Mouse (Mus musculus) stomach, embryonic 14.5 days (tissue): ENCODE results near the gene Khsrp. TPM values are rescaled to one million over a fixed set of nuclear protein-coding genes. Genes with fewer than 3 reads are reported as not detected.

ENCODE experiments used
- ATAC-seq: fragments of 200-750 bp; cut with Nextera tagmentation; 2 replicates; pipeline ENCODE4 v1.8.0; 2017; ENCODE audit warnings: low read depth, moderate TSS enrichment; ENCODE audit not compliant: insufficient number of reproducible peaks, insufficient read depth, low FRiP score
- H3K27ac ChIP-seq: fragments of 300-500 bp; sonication (generic); 2 replicates; pipeline ENCODE4 v1.5.1; 2014; ENCODE audit warnings: mild to moderate bottlenecking, low read length, moderate library complexity, mixed read lengths
- H3K27me3 ChIP-seq: fragments of 300-500 bp; sonication (generic); 2 replicates; pipeline ENCODE4 v1.6.1; 2014; ENCODE audit warnings: low read length, control low read depth, mixed read lengths; ENCODE audit not compliant: control insufficient read depth, insufficient read depth
- H3K36me3 ChIP-seq: fragments of 300-500 bp; sonication (generic); 2 replicates; pipeline ENCODE4 v1.6.1; 2014; ENCODE audit warnings: mild to moderate bottlenecking, control low read depth, low read length, moderate library complexity, mixed read lengths; ENCODE audit not compliant: control insufficient read depth, insufficient read depth
- H3K4me1 ChIP-seq: fragments of 300-500 bp; sonication (generic); 2 replicates; pipeline ENCODE4 v1.6.1; 2014; ENCODE audit warnings: low read length, control low read depth, mixed read lengths; ENCODE audit not compliant: control insufficient read depth, insufficient read depth
- H3K4me2 ChIP-seq: fragments of 300-500 bp; sonication (generic); replicated peaks from 2 replicates; pipeline ENCODE4 v1.6.1; 2014; ENCODE audit warnings: low read depth, low read length, control low read depth
- H3K4me3 ChIP-seq: fragments of 300-500 bp; sonication (generic); 2 replicates; pipeline ENCODE4 v1.5.1; 2014; ENCODE audit warnings: low read depth, low read length, control low read depth
- H3K9ac ChIP-seq: fragments of 300-500 bp; sonication (generic); replicated peaks from 2 replicates; pipeline ENCODE4 v1.6.1; 2014; ENCODE audit warnings: low read depth, mild to moderate bottlenecking, control low read depth, low read length, moderate library complexity, mixed read lengths
- H3K9me3 ChIP-seq: fragments of 300-500 bp; sonication (generic); 2 replicates; pipeline ENCODE4 v1.6.1; 2016; ENCODE audit warnings: low read depth, low read length, control low read depth; ENCODE audit not compliant: control insufficient read depth
- WGBS: fragments of 180-500 bp; shearing (Covaris S2); extraction: QIAGEN DNeasy Blood & Tissue Kit; methylation state at CpG from one replicate; pipeline ENCODE4 v1.1.7; 2014; 5-methylcytosine and 5-hydroxymethylcytosine counted together
- polyA plus RNA-seq: library from polyadenylated mRNA; unstranded; fragments of >200 nt; fragmentation: Nextera tagmentation; extraction: Ambion mirVana; gene quantifications from 2 replicates; pipeline ENCODE4 v1.2.1, GENCODE M21; 2014

Gene Khsrp
- polyA plus RNA-seq, 1 experiment from 2014 or later, result 45.8 TPM

DNA sequence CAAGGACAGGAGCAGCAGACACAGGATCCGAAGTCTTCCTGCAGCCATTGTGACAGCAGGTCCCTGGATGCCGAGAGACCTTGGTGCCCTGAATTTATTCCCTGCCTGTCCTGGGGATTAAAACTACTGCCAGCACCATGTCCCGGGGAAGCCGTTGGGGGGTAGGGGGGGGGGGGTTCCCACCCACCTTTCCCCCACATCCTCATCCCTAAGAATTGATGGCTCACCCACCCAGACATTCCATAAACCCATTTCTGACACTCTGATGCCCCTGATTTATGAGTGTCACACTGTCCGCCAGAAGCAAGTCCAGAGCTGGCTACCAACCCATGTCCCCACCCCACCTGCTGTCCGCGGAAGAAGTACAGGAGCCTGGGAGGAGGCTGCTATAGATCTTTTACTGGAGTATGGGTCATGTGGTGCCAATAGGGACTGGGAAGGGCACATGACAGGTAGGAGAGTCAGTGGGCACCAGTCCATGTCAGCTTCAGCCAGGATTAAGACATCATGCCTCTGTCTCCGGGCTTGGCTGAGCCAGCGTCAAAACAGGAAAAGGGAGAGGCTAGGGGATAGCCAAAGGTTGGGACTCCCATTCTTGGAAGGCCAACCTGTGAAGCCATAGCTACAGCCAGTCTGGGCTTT lies 31.2 kb downstream of the Khsrp start, which contains the start of gene Pspn:
TSS of gene Pspn (minus strand) at position 51 of the 642 bp plus-strand sequence.
- no peak for ATAC-seq
- Histone ChIP-seq H3K4me2 (no peak within 1 kb of the TSS), H3K9ac (no peak within 1 kb of the TSS), H3K27ac (no peak within 1 kb of the TSS), H3K4me1 (peaks cover 7% of the 10 kb centered on the region; the same call in 1 of the 2 replicates), H3K9me3 (no peaks in the 10 kb centered on the region), H3K36me3 (peaks cover 33% of the 10 kb centered on the region), H3K27me3 (no peaks in the 10 kb centered on the region), H3K4me3 (no peak within 1 kb of the TSS)
- 88% methylated on average over 9 of the region's 9 CpGs for WGBS

DNA sequence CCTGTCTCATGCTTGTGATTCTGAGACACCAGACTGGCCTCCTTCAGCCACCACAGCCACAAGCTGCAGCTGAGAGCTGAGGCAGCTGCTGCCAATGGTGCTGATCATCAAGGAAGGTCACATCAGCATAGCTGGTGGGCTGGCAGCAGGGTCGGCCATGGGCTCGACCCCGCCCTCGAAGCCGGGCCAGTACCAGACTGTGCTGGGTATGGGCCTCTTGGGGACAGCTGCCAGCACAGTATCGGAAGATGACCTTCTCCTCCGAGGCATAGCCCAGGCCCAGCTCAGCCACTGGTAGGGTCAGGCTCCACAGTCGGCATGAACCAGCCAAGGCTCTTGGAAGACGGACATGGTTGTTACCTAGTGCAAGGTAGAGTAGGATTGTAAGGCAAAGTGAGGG lies 31.9 kb downstream of the Khsrp start:
- no peak overlapping the region for H3K27ac ChIP-seq
- H3K36me3 ChIP-seq, result peaks cover 35% of the 10 kb centered on the region
- H3K9ac ChIP-seq, result no peak overlapping the region
- WGBS, result 92% methylated on average over 9 of the region's 9 CpGs
- no peak for ATAC-seq
- no peak overlapping the region for H3K4me2 ChIP-seq
- peaks cover 7% of the 10 kb centered on the region; the same call in 1 of the 2 replicates for H3K4me1 ChIP-seq
- H3K4me3 ChIP-seq, result no peak overlapping the region
- no peaks in the 10 kb centered on the region for H3K9me3 ChIP-seq
- no peaks in the 10 kb centered on the region for H3K27me3 ChIP-seq

DNA sequence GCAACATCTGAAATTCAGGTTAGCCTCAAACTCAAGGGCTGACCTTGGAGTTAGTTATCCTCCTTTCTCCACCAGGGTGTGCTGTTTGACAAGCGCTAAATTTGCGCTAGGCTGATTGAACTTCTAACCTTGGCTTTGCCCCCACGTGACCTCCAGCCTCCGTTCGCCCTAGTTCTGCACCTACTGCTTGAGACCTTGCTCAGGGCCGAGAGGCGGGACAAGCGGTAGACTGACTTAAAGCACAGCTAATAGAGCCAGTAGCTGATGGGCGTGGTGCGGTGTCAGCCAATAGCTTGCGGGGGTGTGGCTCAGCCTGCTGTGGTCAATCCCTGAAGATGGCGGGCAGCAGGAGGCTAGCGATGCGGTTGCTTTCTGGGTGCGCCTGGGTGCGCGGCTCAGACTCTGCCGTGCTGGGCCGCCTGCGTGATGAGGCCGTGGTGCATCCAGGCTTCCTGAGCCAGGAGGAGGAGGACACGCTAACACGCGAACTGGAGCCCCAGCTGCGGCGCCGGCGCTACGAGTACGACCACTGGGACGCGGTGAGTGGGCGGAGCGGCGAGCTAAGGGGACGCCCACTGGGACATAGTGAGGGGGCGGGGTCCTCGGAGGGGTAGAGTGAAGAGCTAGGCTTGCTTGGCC lies 34.2 kb downstream of the Khsrp start, which contains the start of gene Alkbh7:
TSS of gene Alkbh7 (plus strand) at position 311 of the 639 bp plus-strand sequence.
- peak within 1 kb of the TSS; percentile 67 for H3K4me2 ChIP-seq
- peak within 1 kb of the TSS; percentile 57 for H3K9ac ChIP-seq
- peak within 1 kb of the TSS; percentile 76 for H3K27ac ChIP-seq
- H3K9me3 ChIP-seq, result no peaks in the 10 kb centered on the region
- peaks cover 7% of the 10 kb centered on the region; the same call in 1 of the 2 replicates for H3K4me1 ChIP-seq
- peaks cover 39% of the 10 kb centered on the region for H3K36me3 ChIP-seq
- WGBS, result under 1% methylated on average over 38 of the region's 38 CpGs
- peak; percentile 98 for ATAC-seq
- H3K4me3 ChIP-seq, result peak within 1 kb of the TSS; percentile 73
- H3K27me3 ChIP-seq, result no peaks in the 10 kb centered on the region

DNA sequence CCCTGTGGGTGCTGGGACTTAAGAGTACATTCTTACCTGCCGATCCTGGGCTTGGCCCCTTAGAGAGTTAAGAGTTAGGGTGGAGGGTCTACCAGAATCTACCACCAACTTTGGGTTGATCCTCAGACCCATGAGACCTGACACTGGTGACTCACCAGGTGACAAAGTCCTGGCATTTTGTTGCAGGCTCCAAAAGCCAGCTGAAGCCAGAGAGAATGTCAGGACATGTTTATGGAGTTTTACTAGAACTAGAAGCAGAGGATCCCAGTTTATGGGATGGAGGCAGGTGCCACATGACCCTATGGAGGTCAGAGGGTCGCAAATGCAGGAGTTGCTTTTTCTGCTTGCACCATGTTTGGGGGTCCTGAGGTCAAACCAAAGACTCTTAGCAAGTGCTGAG lies 34.8 kb downstream of the Khsrp start:
- no peak for ATAC-seq
- Histone ChIP-seq H3K4me1 (peaks cover 7% of the 10 kb centered on the region; the same call in 1 of the 2 replicates), H3K4me3 (peak overlapping the region; percentile 73; the same call in 1 of the 2 replicates)

DNA sequence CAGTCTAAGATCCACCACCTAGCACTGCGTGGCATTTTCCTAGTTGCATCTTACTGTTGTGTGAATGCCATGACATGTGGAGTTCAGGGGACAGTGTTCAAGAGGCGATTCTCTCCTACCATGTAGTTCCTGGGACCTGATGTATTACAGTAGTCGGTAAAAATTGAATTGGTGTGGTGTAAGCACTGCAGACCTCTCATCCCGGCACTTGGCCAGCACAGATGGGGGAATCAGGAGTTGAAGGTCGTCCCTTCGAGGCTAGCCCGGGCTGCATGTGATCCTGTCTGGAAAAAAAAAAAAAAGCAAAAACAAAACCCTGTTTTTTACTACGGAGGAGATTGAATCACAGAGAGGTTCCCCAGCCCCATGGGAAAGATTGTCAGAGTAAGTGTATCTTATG lies 36.3 kb downstream of the Khsrp start:
- Histone ChIP-seq H3K4me2 (no peak overlapping the region), H3K9ac (no peak overlapping the region), H3K36me3 (peaks cover 40% of the 10 kb centered on the region), H3K27me3 (no peaks in the 10 kb centered on the region), H3K4me1 (peaks cover 13% of the 10 kb centered on the region), H3K27ac (no peak overlapping the region), H3K9me3 (no peaks in the 10 kb centered on the region), H3K4me3 (no peak overlapping the region)
- ATAC-seq, result no peak
- WGBS, result 90% methylated on average over 8 of the region's 8 CpGs

More for the DNA sequence above, 34.8 kb downstream of the Khsrp start:
- H3K9me3 ChIP-seq, result no peaks in the 10 kb centered on the region
- WGBS, result 61% methylated on average over 2 of the region's 2 CpGs
- peak overlapping the region; percentile 30; the same call in 1 of the 2 replicates for H3K4me2 ChIP-seq
- peaks cover 40% of the 10 kb centered on the region for H3K36me3 ChIP-seq
- no peak overlapping the region for H3K27ac ChIP-seq
- no peaks in the 10 kb centered on the region for H3K27me3 ChIP-seq
- H3K9ac ChIP-seq, result no peak overlapping the region

DNA sequence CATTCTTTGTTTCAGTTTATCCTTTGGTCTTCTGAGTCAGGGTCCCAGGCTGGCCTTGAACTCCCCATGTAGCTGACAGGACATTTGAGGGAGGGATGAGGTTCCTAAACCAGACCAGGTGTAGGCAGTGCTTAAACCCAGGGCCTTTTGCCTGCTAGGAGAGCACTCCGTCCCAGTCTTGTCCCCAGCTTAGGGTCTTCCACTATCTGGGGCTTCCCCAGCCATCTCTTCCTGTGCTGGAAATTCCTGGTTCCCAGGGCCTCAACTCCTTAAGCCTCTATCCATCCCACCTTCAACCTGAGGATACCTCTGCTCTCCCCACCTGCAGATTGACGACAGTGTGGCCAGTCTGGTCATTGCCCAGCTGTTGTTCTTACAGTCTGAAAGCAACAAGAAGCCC lies 40.4 kb downstream of the Khsrp start:
- 81% methylated on average over 2 of the region's 2 CpGs for WGBS
- peaks cover 6% of the 10 kb centered on the region for H3K4me1 ChIP-seq
- peak overlapping the region; percentile 80; the same call in 1 of the 2 replicates for H3K9ac ChIP-seq
- peaks cover 30% of the 10 kb centered on the region for H3K36me3 ChIP-seq
- H3K4me3 ChIP-seq, result peak overlapping the region; percentile 91
- ATAC-seq, result no peak
- H3K27ac ChIP-seq, result no peak overlapping the region
- no peaks in the 10 kb centered on the region for H3K27me3 ChIP-seq
- no peaks in the 10 kb centered on the region for H3K9me3 ChIP-seq
- peak overlapping the region; percentile 66 for H3K4me2 ChIP-seq

DNA sequence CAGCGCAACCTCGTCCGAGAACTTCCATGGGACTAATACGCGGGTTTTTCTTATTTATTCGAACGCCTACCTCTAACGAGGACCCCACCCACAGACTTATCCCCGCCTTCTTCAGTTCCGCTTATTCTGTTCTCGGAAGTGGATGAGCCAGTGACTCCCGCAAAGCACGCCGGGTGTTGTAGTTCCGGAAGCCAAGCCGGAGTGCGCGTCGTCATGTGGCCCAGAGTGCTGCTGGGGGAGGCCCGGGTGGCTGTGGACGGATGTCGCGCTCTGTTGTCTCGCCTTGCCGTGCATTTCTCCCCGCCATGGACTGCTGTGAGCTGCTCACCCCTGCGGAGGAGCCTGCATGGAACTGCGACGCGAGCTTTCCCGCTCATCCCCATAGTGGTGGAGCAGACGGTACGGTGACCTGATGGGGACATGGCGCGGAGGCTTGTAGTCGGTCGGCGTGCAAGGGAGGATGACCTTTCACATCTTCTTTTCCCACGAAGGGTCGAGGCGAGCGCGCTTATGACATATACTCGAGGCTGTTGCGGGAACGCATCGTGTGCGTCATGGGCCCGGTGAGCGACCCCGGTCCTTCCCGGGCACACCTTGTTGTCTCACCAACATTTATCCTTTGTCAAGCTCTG lies 41.1 kb downstream of the Khsrp start, which contains the start of gene Clpp:
TSS of gene Clpp (plus strand) at position 191 of the 632 bp plus-strand sequence.
- Histone ChIP-seq H3K4me3 (peak within 1 kb of the TSS; percentile 91), H3K9ac (peak within 1 kb of the TSS; percentile 80), H3K9me3 (no peaks in the 10 kb centered on the region), H3K4me1 (peaks cover 6% of the 10 kb centered on the region), H3K4me2 (peak within 1 kb of the TSS; percentile 69), H3K27ac (peak within 1 kb of the TSS; percentile 59; the same call in 1 of the 2 replicates), H3K27me3 (no peaks in the 10 kb centered on the region), H3K36me3 (peaks cover 24% of the 10 kb centered on the region)
- WGBS, result under 1% methylated on average over 52 of the region's 52 CpGs
- ATAC-seq, result peak; percentile 96

DNA sequence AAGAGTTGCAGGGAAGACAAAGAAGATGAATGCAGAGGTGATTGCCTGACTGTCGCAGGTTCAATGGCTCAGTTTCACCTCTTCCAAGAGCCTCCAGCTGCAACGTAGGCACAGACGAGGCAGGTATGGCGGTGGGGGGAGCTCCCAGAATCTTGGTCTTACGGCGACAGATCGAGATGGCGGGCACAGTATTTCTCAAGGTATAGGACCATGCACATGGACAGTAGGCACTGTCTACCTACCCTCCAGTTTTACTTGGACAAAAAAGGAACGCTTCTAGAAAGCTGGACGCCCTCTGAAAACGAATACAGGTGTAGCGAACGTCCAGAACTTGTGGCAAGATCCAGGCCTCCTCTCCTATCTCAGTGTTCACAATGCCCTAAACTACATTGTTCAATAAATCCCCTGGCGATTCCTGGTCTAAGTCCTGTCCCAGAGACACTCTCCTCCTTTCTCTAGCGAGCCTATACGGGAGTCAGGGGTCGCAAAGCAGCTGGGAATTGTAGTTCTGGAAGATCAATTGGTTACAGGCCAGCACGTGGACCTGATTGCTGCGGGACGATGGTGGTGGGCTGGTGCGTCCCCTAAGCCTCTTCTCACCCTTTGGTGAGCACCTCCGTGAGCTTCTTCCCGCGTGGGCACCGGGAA lies 41.7 kb downstream of the Khsrp start:
- peak overlapping the region; percentile 69 for H3K4me2 ChIP-seq
- peaks cover 18% of the 10 kb centered on the region for H3K36me3 ChIP-seq
- H3K9ac ChIP-seq, result peak overlapping the region; percentile 46
- peak; percentile 91 for ATAC-seq
- 2% methylated on average over 25 of the region's 25 CpGs for WGBS
- peak overlapping the region; percentile 59; the same call in 1 of the 2 replicates for H3K27ac ChIP-seq
- H3K9me3 ChIP-seq, result no peaks in the 10 kb centered on the region
- no peaks in the 10 kb centered on the region for H3K27me3 ChIP-seq
- H3K4me1 ChIP-seq, result peaks cover 6% of the 10 kb centered on the region
- H3K4me3 ChIP-seq, result peak overlapping the region; percentile 91
